Mouse (Mus musculus): Measurements from ENCODE around the gene Mpped2.

DNA sequence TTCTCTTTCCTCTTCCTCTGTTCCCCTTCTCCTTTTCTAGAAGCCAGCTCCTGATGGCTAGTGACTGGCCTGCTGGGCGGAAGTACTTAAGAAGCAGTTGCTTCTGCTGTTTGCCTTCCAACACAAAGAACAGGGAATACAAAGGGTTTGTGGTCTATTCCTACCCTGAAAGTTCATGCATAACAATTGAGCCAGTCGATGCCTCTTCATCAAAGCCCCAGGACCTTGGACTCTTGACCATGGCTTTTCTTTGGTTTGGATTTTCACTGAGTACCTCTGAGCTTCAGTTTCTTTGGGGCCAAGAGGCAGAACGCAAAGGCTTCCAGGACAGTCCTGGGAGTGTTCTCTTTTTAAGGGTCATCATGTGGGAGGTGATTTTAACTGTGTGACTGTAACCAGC, 57.8 kb downstream of the Mpped2 start:
- TF ChIP-seq EP300 (optimal IDR thresholded peaks at IDR 0.05) (no peak), CTCF (IDR thresholded peaks at IDR 0.05; ENCODE audit: low read depth) (no peak)
